Mouse (Mus musculus): ENCODE data around the gene Gm5640.
A peak's percentile ranks its signal among the peaks of the same experiment; 100 is the strongest.
"Not testable (repeated sequence)": the region's sequence is repeated elsewhere in the genome, so short reads cannot be mapped to it uniquely, and the experiment has no call there.

Gm5640 gene

GRCm38 (mm10) chrX:74645466-74646323 lies at the start of gene Gm5640:
Gm5640 (minus strand) TSS chrX:74645635.
- DNase-seq: peak; percentile 55

GRCm38 (mm10) chrX:74646393-74646792 lies 958 bp upstream of the Gm5640 start:
- not testable (repeated sequence) for DNase-seq

- DNase-seq: no peak
Measured at GRCm38 (mm10) chrX:74592379-74592778, 53.1 kb downstream of the Gm5640 start, which contains the start of gene Olfr1325. Olfr1325 (plus strand) TSS chrX:74592679.
